In the genomic region with DNA sequence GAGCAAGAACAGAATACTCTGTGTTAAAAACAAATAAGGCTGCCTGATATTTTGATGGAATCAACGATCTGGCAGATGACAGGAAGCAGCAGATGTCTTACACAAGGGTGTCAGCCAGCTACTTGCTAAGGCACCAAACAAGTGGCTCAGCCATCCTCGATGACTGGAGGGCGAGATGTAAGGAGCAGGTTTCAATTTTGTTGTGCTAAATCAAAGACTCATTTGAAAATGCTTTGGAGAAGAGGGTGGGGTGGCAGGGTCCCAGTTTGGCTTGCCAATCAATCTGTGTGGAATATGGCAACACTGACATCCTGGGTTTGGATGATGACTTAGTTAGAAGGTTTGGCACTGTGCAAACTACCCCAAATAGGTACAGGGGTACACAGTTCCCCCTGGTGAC, we compare ENCODE assay signal across 18 mouse cellular contexts.
"Had no signal": no experiment of that assay in that cellular context is flagged by ENCODE, and none has a peak within 500 bp of the region (broad histone marks: within the 10 kb centered on the region; RNA-seq: fewer than 3 reads in every experiment).

No protein-coding gene starts in this region.

- ATAC-seq: liver, embryonic 12.5 days; midbrain, embryonic 13.5 days; midbrain, embryonic 16.5 days had no signal

- DNase-seq: kidney, adult 2 months; kidney, postnatal 25 days; liver; lung, adult 18-20 months; lung, postnatal 10 days; lung, postnatal 36 days; thymus, adult 18-20 months; thymus, postnatal 4 days had no signal

- H3K27ac ChIP-seq: kidney, postnatal 0 days; limb, embryonic 10.5 days; limb, embryonic 13.5 days; liver, embryonic 12.5 days; liver, embryonic 15.5 days; lung, embryonic 15.5 days; midbrain, embryonic 10.5 days; midbrain, embryonic 13.5 days had no signal

- H3K27me3 ChIP-seq: limb, embryonic 13.5 days; liver, embryonic 15.5 days; lung, embryonic 15.5 days; midbrain, embryonic 13.5 days had no signal

- H3K9me3 ChIP-seq: limb, embryonic 10.5 days; limb, embryonic 13.5 days; liver, embryonic 12.5 days; liver, embryonic 15.5 days; lung, embryonic 15.5 days; megakaryocyte, embryonic 14.5 days; midbrain, embryonic 10.5 days; midbrain, embryonic 13.5 days had no signal

- H3K4me2 ChIP-seq: limb, embryonic 13.5 days; liver, embryonic 12.5 days; liver, embryonic 15.5 days; lung, embryonic 15.5 days; midbrain, embryonic 13.5 days had no signal

- H3K4me3 ChIP-seq: limb, embryonic 10.5 days; limb, embryonic 13.5 days; liver, embryonic 12.5 days; liver, embryonic 15.5 days; lung, embryonic 15.5 days; megakaryocyte, embryonic 14.5 days; midbrain, embryonic 10.5 days; midbrain, embryonic 13.5 days had no signal

- H3K36me3 ChIP-seq: liver, embryonic 12.5 days; liver, embryonic 15.5 days; lung, embryonic 15.5 days had no signal

- H3K4me1 ChIP-seq: limb, embryonic 10.5 days; limb, embryonic 13.5 days; liver, embryonic 12.5 days; lung, embryonic 15.5 days; midbrain, embryonic 10.5 days; midbrain, embryonic 13.5 days had no signal

- H3K9ac ChIP-seq: limb, embryonic 13.5 days; liver, embryonic 12.5 days; liver, embryonic 15.5 days; lung, embryonic 15.5 days; midbrain, embryonic 13.5 days had no signal
